In the genomic region with DNA sequence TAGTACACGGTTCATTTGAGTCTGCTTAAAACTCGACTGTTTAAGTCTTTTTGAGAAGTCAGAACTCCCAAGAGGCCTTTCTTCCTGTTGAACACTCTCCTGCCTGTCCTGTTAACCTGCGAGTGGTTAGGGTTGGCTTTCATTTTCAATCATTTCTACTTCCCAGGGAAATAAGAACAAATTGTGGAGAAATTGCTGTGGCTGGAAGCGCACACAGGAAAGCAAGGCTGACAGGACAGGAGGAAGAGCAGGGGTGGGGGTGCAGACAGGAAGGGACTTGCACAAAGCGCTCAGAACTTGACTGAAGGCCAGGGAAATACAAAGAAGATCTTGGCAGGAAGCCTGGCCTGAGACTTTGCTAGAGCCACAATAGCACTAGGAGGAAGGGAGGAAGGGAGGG, we compare ENCODE assay signal across 8 mouse cellular contexts.
DNase-seq lines count a peak whose midpoint lies in the region; ATAC-seq and TF ChIP-seq lines count a peak whose summit lies in the region.

No protein-coding gene starts in this region.

- H3K9ac ChIP-seq in hindbrain, embryonic 16.5 days (ENCODE audit: low read depth, low read length), result no peak overlapping the region

- H3K36me3 ChIP-seq in hindbrain, embryonic 16.5 days (ENCODE audit: control insufficient read depth, insufficient read depth, low read length), result no peaks in the 10 kb centered on the region

- WGBS in cerebellum, adult 2 months, result 11% methylated on average over 5 of the region's 5 CpGs
- 23% methylated on average over 5 of the region's 5 CpGs for WGBS in hindbrain, embryonic 16.5 days

- H3K27ac ChIP-seq in cerebellum, adult 2 months (ENCODE audit: insufficient read depth, low read length), result no peak overlapping the region
- peak overlapping the region; percentile 60; the same call in 1 of the 2 replicates for H3K27ac ChIP-seq in hindbrain, embryonic 16.5 days (ENCODE audit: low read depth, low read length)

- no peak overlapping the region for H3K4me2 ChIP-seq in hindbrain, embryonic 16.5 days (ENCODE audit: low read length)

- no peaks in the 10 kb centered on the region for H3K4me1 ChIP-seq in cerebellum, adult 2 months (ENCODE audit: control insufficient read depth, insufficient read depth, low read length)
- H3K4me1 ChIP-seq in hindbrain, embryonic 16.5 days (ENCODE audit: control insufficient read depth, insufficient read depth, low read depth, low read length), result peaks cover 4% of the 10 kb centered on the region

- TF ChIP-seq CTCF in cerebellum, adult 2 months (IDR thresholded peaks at IDR 0.05; ENCODE audit: borderline replicate concordance, insufficient read depth, low read depth, low read length), result no peak

- peak; percentile 83 for ATAC-seq in hindbrain, embryonic 16.5 days
- ATAC-seq in megakaryocyte, adult 5-6 weeks (ENCODE audit: poor library complexity, severe bottlenecking), result peak; percentile 47

- no peak overlapping the region for H3K4me3 ChIP-seq in cerebellum, adult 2 months (replicated peaks; ENCODE audit: insufficient read depth, low read depth, low read length)
- H3K4me3 ChIP-seq in hindbrain, embryonic 16.5 days (ENCODE audit: low read length), result no peak overlapping the region

- no peak for TF ChIP-seq POLR2A in cerebellum, adult 2 months (IDR thresholded peaks at IDR 0.05; ENCODE audit: borderline replicate concordance, insufficient read depth, low read length)

- H3K27me3 ChIP-seq in cerebellum, adult 2 months (ENCODE audit: control insufficient read depth, insufficient read depth, low read length), result no peaks in the 10 kb centered on the region
- no peaks in the 10 kb centered on the region for H3K27me3 ChIP-seq in hindbrain, embryonic 16.5 days (replicated peaks; ENCODE audit: control insufficient read depth, insufficient read depth, low read length)

- DNase-seq in embryo, embryonic 10.5 days (ENCODE audit: low spot score), result peak; percentile 19
- no peak for DNase-seq in embryo, embryonic 10 days (ENCODE audit: low spot score)
- DNase-seq in cerebellum, adult 2 months, result peak; percentile 45 to 76
- DNase-seq in gastrocnemius, adult 8-10 months (ENCODE audit: low spot score in 2 of 2), result peak; percentile 60 to 61
- DNase-seq in left cerebral cortex, adult 11 months (ENCODE audit: low spot score), result peak; percentile 68
- peak; percentile 59 for DNase-seq in right cerebral cortex, postnatal 4 days

- H3K9me3 ChIP-seq in hindbrain, embryonic 16.5 days (ENCODE audit: control insufficient read depth, low read length), result no peaks in the 10 kb centered on the region
